Mouse (Mus musculus) heart, embryonic 11.5 days (tissue): ENCODE results near the gene Nav2. TPM values are rescaled to one million over a fixed set of nuclear protein-coding genes. Genes with fewer than 3 reads are reported as not detected.
A peak's percentile ranks its signal among the peaks of the same experiment; 100 is the strongest.

ENCODE experiments used
- ATAC-seq: fragments of 200-750 bp; cut with Nextera tagmentation; replicated peaks from 2 replicates; pipeline ENCODE4 v1.8.0; 2017; ENCODE audit warnings: moderate library complexity; ENCODE audit not compliant: insufficient number of reproducible peaks, low FRiP score, low TSS enrichment
- H3K27ac ChIP-seq: fragments of 300-500 bp; sonication (generic); 2 replicates; pipeline ENCODE4 v1.5.1; 2014; ENCODE audit warnings: mild to moderate bottlenecking, low read depth, low read length
- H3K27me3 ChIP-seq: fragments of 300-500 bp; sonication (generic); 2 replicates; pipeline ENCODE4 v1.6.1; 2014; ENCODE audit warnings: mild to moderate bottlenecking, low read length, mixed read lengths; ENCODE audit not compliant: control insufficient read depth, insufficient read depth
- H3K36me3 ChIP-seq: fragments of 300-500 bp; sonication (generic); 2 replicates; pipeline ENCODE4 v1.6.1; 2014; ENCODE audit warnings: mild to moderate bottlenecking, low read length, moderate library complexity, mixed read lengths; ENCODE audit not compliant: control insufficient read depth, insufficient read depth
- H3K4me1 ChIP-seq: fragments of 300-500 bp; sonication (generic); 2 replicates; pipeline ENCODE4 v1.6.1; 2014; ENCODE audit warnings: low read length; ENCODE audit not compliant: control insufficient read depth, insufficient read depth
- H3K4me2 ChIP-seq: fragments of 300-500 bp; sonication (generic); 2 replicates; pipeline ENCODE4 v1.6.1; 2014; ENCODE audit warnings: mild to moderate bottlenecking, moderate library complexity
- H3K4me3 ChIP-seq: fragments of 300-500 bp; sonication (generic); 2 replicates; pipeline ENCODE4 v1.5.1; 2014; ENCODE audit warnings: low read depth, low read length
- H3K9ac ChIP-seq: fragments of 300-500 bp; sonication (generic); 2 replicates; pipeline ENCODE4 v1.6.1; 2014; ENCODE audit warnings: mild to moderate bottlenecking, low read depth, low read length, moderate library complexity
- H3K9me3 ChIP-seq: fragments of 300-500 bp; sonication (generic); replicated peaks from 2 replicates; pipeline ENCODE4 v1.6.1; 2016; ENCODE audit warnings: low read length; ENCODE audit not compliant: control insufficient read depth
- WGBS: fragments of 180-500 bp; shearing (Covaris S2); extraction: QIAGEN DNeasy Blood & Tissue Kit; methylation state at CpG from one replicate; pipeline ENCODE4 v1.1.7; 2014; ENCODE audit not compliant: insufficient replicate concordance; 5-methylcytosine and 5-hydroxymethylcytosine counted together
- polyA plus RNA-seq: library from polyadenylated mRNA; unstranded; fragments of >200 nt; fragmentation: Nextera tagmentation; extraction: Ambion mirVana; gene quantifications from 2 replicates; pipeline ENCODE4 v1.2.1, GENCODE M21; 2014

The Nav2 gene
- polyA plus RNA-seq, 1 experiment from 2014 or later, result 32.2 TPM

GRCm38 (mm10) chr7:49209526-49209925 is 301.0 kb downstream of the Nav2 start:
- H3K27me3 ChIP-seq, result no peaks in the 10 kb centered on the region
- H3K36me3 ChIP-seq, result no peaks in the 10 kb centered on the region
- ATAC-seq, result no peak
- 74% methylated on average over 7 of the region's 7 CpGs for WGBS
- H3K9me3 ChIP-seq, result no peaks in the 10 kb centered on the region
- H3K27ac ChIP-seq, result no peak overlapping the region
- H3K9ac ChIP-seq, result no peak overlapping the region
- H3K4me1 ChIP-seq, result no peaks in the 10 kb centered on the region
- H3K4me3 ChIP-seq, result no peak overlapping the region
- no peak overlapping the region for H3K4me2 ChIP-seq

DNA sequence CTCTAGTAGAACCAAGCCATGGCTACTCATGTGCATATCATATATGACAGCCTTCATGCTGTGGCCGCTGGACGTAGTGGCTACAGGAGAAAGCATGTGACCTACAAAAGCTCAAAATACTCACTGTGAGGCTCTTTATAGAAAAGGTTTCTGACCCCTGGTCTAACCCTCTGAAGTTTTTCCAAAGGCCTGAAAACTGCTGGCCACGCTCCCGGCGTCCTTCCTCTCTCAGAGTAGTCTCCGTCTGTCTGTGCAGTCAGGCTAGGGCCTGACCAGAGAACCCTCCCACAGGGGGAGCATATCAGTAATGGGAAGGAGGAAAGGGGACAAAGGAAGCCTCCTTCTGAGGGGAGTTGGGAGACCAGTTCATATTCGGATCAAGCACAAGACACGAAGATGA is 302.2 kb downstream of the Nav2 start:
- H3K36me3 ChIP-seq, result no peaks in the 10 kb centered on the region
- no peak overlapping the region for H3K4me3 ChIP-seq
- 83% methylated on average over 8 of the region's 8 CpGs for WGBS
- H3K4me2 ChIP-seq, result no peak overlapping the region
- no peak overlapping the region for H3K9ac ChIP-seq
- H3K27me3 ChIP-seq, result no peaks in the 10 kb centered on the region
- H3K27ac ChIP-seq, result no peak overlapping the region
- H3K4me1 ChIP-seq, result no peaks in the 10 kb centered on the region
- no peaks in the 10 kb centered on the region for H3K9me3 ChIP-seq
- no peak for ATAC-seq

GRCm38 (mm10) chr7:49213011-49213410 is 304.5 kb downstream of the Nav2 start:
- H3K4me3 ChIP-seq, result no peak overlapping the region
- no peak overlapping the region for H3K27ac ChIP-seq
- H3K36me3 ChIP-seq, result no peaks in the 10 kb centered on the region
- WGBS, result 68% methylated on average over 4 of the region's 4 CpGs
- H3K4me1 ChIP-seq, result no peaks in the 10 kb centered on the region
- H3K9me3 ChIP-seq, result no peaks in the 10 kb centered on the region
- no peak overlapping the region for H3K9ac ChIP-seq
- H3K4me2 ChIP-seq, result no peak overlapping the region
- no peak for ATAC-seq
- no peaks in the 10 kb centered on the region for H3K27me3 ChIP-seq

GRCm38 (mm10) chr7:49217786-49218185 is 309.3 kb downstream of the Nav2 start:
- H3K9ac ChIP-seq, result no peak overlapping the region
- no peak overlapping the region for H3K4me3 ChIP-seq
- H3K27me3 ChIP-seq, result peaks cover 4% of the 10 kb centered on the region; the same call in 1 of the 2 replicates
- no peak overlapping the region for H3K27ac ChIP-seq
- no peaks in the 10 kb centered on the region for H3K4me1 ChIP-seq
- H3K4me2 ChIP-seq, result no peak overlapping the region
- ATAC-seq, result no peak
- H3K9me3 ChIP-seq, result no peaks in the 10 kb centered on the region
- WGBS, result 63% methylated on average over 6 of the region's 6 CpGs
- no peaks in the 10 kb centered on the region for H3K36me3 ChIP-seq

- Histone ChIP-seq H3K4me3 (no peak overlapping the region), H3K27me3 (no peaks in the 10 kb centered on the region), H3K4me2 (no peak overlapping the region), H3K36me3 (no peaks in the 10 kb centered on the region), H3K9ac (no peak overlapping the region), H3K9me3 (no peaks in the 10 kb centered on the region), H3K4me1 (no peaks in the 10 kb centered on the region), H3K27ac (no peak overlapping the region)
- ATAC-seq, result no peak
- WGBS, result 62% methylated on average over 5 of the region's 5 CpGs
These were observed 317.2 kb downstream of the Nav2 start for GRCm38 (mm10) chr7:49225741-49226140.

GRCm38 (mm10) chr7:49232969-49233368 is 324.5 kb downstream of the Nav2 start:
- Histone ChIP-seq H3K9ac (no peak overlapping the region), H3K4me1 (peaks cover 13% of the 10 kb centered on the region), H3K9me3 (no peaks in the 10 kb centered on the region), H3K27me3 (no peaks in the 10 kb centered on the region), H3K36me3 (no peaks in the 10 kb centered on the region), H3K4me3 (no peak overlapping the region), H3K4me2 (no peak overlapping the region), H3K27ac (no peak overlapping the region)
- WGBS, result 58% methylated on average over 2 of the region's 2 CpGs
- ATAC-seq, result peak; percentile 39; the same call in 1 of the 2 replicates

- H3K27ac ChIP-seq, result no peak overlapping the region
- H3K4me2 ChIP-seq, result no peak overlapping the region
- no peaks in the 10 kb centered on the region for H3K27me3 ChIP-seq
- no peaks in the 10 kb centered on the region for H3K36me3 ChIP-seq
- no peak for ATAC-seq
- WGBS, result 71% methylated on average over 8 of the region's 8 CpGs
- H3K9me3 ChIP-seq, result no peaks in the 10 kb centered on the region
- H3K4me1 ChIP-seq, result peaks cover 13% of the 10 kb centered on the region
- no peak overlapping the region for H3K4me3 ChIP-seq
- no peak overlapping the region for H3K9ac ChIP-seq
These were observed 325.8 kb downstream of the Nav2 start for GRCm38 (mm10) chr7:49234288-49234687.

GRCm38 (mm10) chr7:49235271-49235681 is 326.8 kb downstream of the Nav2 start:
- ATAC-seq, result no peak

DNA sequence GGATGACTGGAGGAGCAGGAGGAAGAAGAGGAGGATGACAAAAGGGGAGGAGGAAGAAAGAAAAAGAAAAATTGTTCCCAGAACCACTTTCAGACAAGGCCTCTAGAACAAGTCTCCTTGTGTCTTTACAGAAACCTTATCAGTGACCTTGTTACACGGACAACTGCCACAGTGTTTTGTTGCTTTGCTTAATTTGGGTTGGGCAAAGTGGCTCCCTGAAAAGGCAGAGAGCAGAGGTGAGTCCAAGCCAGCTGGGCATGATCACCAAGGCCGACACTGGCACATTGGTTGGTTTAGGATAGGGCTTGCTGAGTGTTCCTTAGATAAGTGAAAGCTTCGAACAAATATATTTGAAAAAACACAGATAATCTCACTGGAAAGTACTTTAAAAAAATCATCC is 327.3 kb downstream of the Nav2 start:
- no peaks in the 10 kb centered on the region for H3K27me3 ChIP-seq
- WGBS, result 35% methylated on average over 3 of the region's 3 CpGs
- H3K4me3 ChIP-seq, result no peak overlapping the region
- H3K4me2 ChIP-seq, result no peak overlapping the region
- no peak overlapping the region for H3K9ac ChIP-seq
- H3K9me3 ChIP-seq, result no peaks in the 10 kb centered on the region
- H3K4me1 ChIP-seq, result peaks cover 13% of the 10 kb centered on the region
- peak overlapping the region; percentile 37 for H3K27ac ChIP-seq
- ATAC-seq, result no peak
- no peaks in the 10 kb centered on the region for H3K36me3 ChIP-seq

More at GRCm38 (mm10) chr7:49235271-49235681, 326.8 kb downstream of the Nav2 start:
- Histone ChIP-seq H3K4me2 (no peak overlapping the region), H3K4me3 (no peak overlapping the region), H3K27me3 (no peaks in the 10 kb centered on the region), H3K4me1 (peaks cover 13% of the 10 kb centered on the region), H3K27ac (peak overlapping the region; percentile 37), H3K36me3 (no peaks in the 10 kb centered on the region), H3K9ac (no peak overlapping the region), H3K9me3 (no peaks in the 10 kb centered on the region)
- WGBS, result 48% methylated on average over 9 of the region's 9 CpGs
